Mouse (Mus musculus): ENCODE measurements at regions not wholly inside any gene's neighbourhood (a gene's known extent, or its start where the extent isn't known, plus 50 kb on each side); places are given as distances from the start of the nearest gene placed in this dataset.
"Not testable (repeated sequence)": the region's sequence is repeated elsewhere in the genome, so short reads cannot be mapped to it uniquely, and the experiment has no call there.

- DNase-seq, result no peak
These were observed 64.1 kb downstream of the 9530068E07Rik start for GRCm38 (mm10) chr11:52460190-52460780.

- not testable (repeated sequence) for DNase-seq
These were observed 74.9 kb downstream of the 9530068E07Rik start for GRCm38 (mm10) chr11:52471128-52471527.

GRCm38 (mm10) chr11:52480111-52480510, 83.9 kb downstream of the 9530068E07Rik start:
- DNase-seq, result not testable (repeated sequence)

GRCm38 (mm10) chr11:52480694-52481093, 84.5 kb downstream of the 9530068E07Rik start:
- not testable (repeated sequence) for DNase-seq

- DNase-seq, result not testable (repeated sequence)
These were observed 87.3 kb downstream of the 9530068E07Rik start for GRCm38 (mm10) chr11:52483534-52483933.

GRCm38 (mm10) chr11:52488538-52488937, 92.3 kb downstream of the 9530068E07Rik start:
- not testable (repeated sequence) for DNase-seq

- DNase-seq, result no peak
These were observed 97.1 kb downstream of the 9530068E07Rik start for GRCm38 (mm10) chr11:52493336-52493735.

- no peak for DNase-seq
These were observed 100.7 kb downstream of the 9530068E07Rik start for GRCm38 (mm10) chr11:52496908-52497307.

GRCm38 (mm10) chr11:52502759-52503365, 106.6 kb downstream of the 9530068E07Rik start:
- no peak for DNase-seq

- no peak for DNase-seq
These were observed 115.6 kb downstream of the 9530068E07Rik start for GRCm38 (mm10) chr11:52511831-52512297.

- no peak for DNase-seq
These were observed 121.1 kb downstream of the 9530068E07Rik start for GRCm38 (mm10) chr11:52517330-52517729.

- no peak for DNase-seq
These were observed 123.6 kb downstream of the 9530068E07Rik start for GRCm38 (mm10) chr11:52519877-52520276.

GRCm38 (mm10) chr11:52521879-52522278, 125.7 kb downstream of the 9530068E07Rik start:
- peak; percentile 20 for DNase-seq

- DNase-seq, result no peak
These were observed 126.2 kb downstream of the 9530068E07Rik start for GRCm38 (mm10) chr11:52522384-52522783.

- DNase-seq, result no peak
These were observed 127.0 kb downstream of the 9530068E07Rik start for GRCm38 (mm10) chr11:52523191-52523590.

GRCm38 (mm10) chr11:52523671-52524070, 127.4 kb downstream of the 9530068E07Rik start:
- DNase-seq, result no peak

GRCm38 (mm10) chr11:52525446-52525845, 129.2 kb downstream of the 9530068E07Rik start:
- DNase-seq, result no peak

- DNase-seq, result no peak
These were observed 130.1 kb downstream of the 9530068E07Rik start for GRCm38 (mm10) chr11:52526306-52526705.

- DNase-seq, result no peak
These were observed 137.2 kb downstream of the 9530068E07Rik start for GRCm38 (mm10) chr11:52533379-52533778.

GRCm38 (mm10) chr11:52534586-52534985, 138.4 kb downstream of the 9530068E07Rik start:
- no peak for DNase-seq

GRCm38 (mm10) chr11:52536211-52536610, 140.0 kb downstream of the 9530068E07Rik start:
- no peak for DNase-seq

- DNase-seq, result peak; percentile 87
These were observed 140.6 kb downstream of the 9530068E07Rik start for GRCm38 (mm10) chr11:52536841-52537240.

- no peak for DNase-seq
These were observed 141.7 kb downstream of the 9530068E07Rik start for GRCm38 (mm10) chr11:52537819-52538435.

GRCm38 (mm10) chr11:52541210-52541609, 145.0 kb downstream of the 9530068E07Rik start:
- DNase-seq, result no peak

Data from layer of hippocampus, adult 9-11 months (tissue).